Mouse (Mus musculus) frontal cortex, postnatal 36 days (tissue): ENCODE measurements around the gene Sh3yl1.
A peak's percentile ranks its signal among the peaks of the same experiment; 100 is the strongest.

Experiments
- DNase-seq, 2 experiments: peaks; one replicate each; pipeline ENCODE4 v3.0.0; 2022; ENCODE audit warnings: low spot score in 2 of 2

Sh3yl1 gene

GRCm38 (mm10) chr12:30911261-30912047, at the start of gene Sh3yl1, which contains the start of gene Acp1:
TSS of gene Sh3yl1 (plus strand) at chr12:30911668.
TSS of gene Acp1 (minus strand) at chr12:30911589.
- peak; percentile 94 to 95 for DNase-seq

GRCm38 (mm10) chr12:30864347-30864746, 47.1 kb upstream of the Sh3yl1 start:
- no peak for DNase-seq

GRCm38 (mm10) chr12:30865781-30866180, 45.7 kb upstream of the Sh3yl1 start:
- DNase-seq, result no peak

GRCm38 (mm10) chr12:30879447-30879846, 32.0 kb upstream of the Sh3yl1 start:
- DNase-seq, result no peak

- DNase-seq, result no peak
Measured at GRCm38 (mm10) chr12:30883592-30883985, 27.9 kb upstream of the Sh3yl1 start.

GRCm38 (mm10) chr12:30883986-30884621, 27.4 kb upstream of the Sh3yl1 start, which contains the start of gene Alkal2:
TSS of gene Alkal2 (plus strand) at chr12:30884322.
- DNase-seq, result no peak

GRCm38 (mm10) chr12:30884622-30885230, 26.7 kb upstream of the Sh3yl1 start:
- no peak for DNase-seq

- DNase-seq, result no peak
Measured at GRCm38 (mm10) chr12:30885891-30886290, 25.6 kb upstream of the Sh3yl1 start.

- no peak for DNase-seq
Measured at GRCm38 (mm10) chr12:30888003-30888402, 23.5 kb upstream of the Sh3yl1 start.

GRCm38 (mm10) chr12:30890067-30890466, 21.4 kb upstream of the Sh3yl1 start:
- peak; percentile 49 to 81 for DNase-seq

- DNase-seq, result no peak
Measured at GRCm38 (mm10) chr12:30891438-30891837, 20.0 kb upstream of the Sh3yl1 start.

GRCm38 (mm10) chr12:30897039-30897438, 14.4 kb upstream of the Sh3yl1 start:
- no peak for DNase-seq

GRCm38 (mm10) chr12:30908658-30909057, 2.8 kb upstream of the Sh3yl1 start:
- DNase-seq, result no peak

GRCm38 (mm10) chr12:30909881-30910280, 1.6 kb upstream of the Sh3yl1 start:
- DNase-seq, result no peak

- no peak for DNase-seq
Measured at GRCm38 (mm10) chr12:30910860-30911259, 608 bp upstream of the Sh3yl1 start.

GRCm38 (mm10) chr12:30912048-30912381, 547 bp downstream of the Sh3yl1 start:
- peak; percentile 44 to 48 for DNase-seq

- no peak for DNase-seq
Measured at GRCm38 (mm10) chr12:30912840-30913239, 1.4 kb downstream of the Sh3yl1 start.

- DNase-seq, result no peak
Measured at GRCm38 (mm10) chr12:30922401-30922800, 10.9 kb downstream of the Sh3yl1 start.

GRCm38 (mm10) chr12:30928182-30928581, 16.7 kb downstream of the Sh3yl1 start:
- no peak for DNase-seq

- no peak for DNase-seq
Measured at GRCm38 (mm10) chr12:30933299-30933698, 21.8 kb downstream of the Sh3yl1 start.

GRCm38 (mm10) chr12:30936899-30937298, 25.4 kb downstream of the Sh3yl1 start:
- DNase-seq, result no peak

- no peak for DNase-seq
Measured at GRCm38 (mm10) chr12:30943057-30943986, 31.9 kb downstream of the Sh3yl1 start.
